Mouse (Mus musculus): ENCODE measurements around the gene Krtap5-2.
"Not testable (repeated sequence)": the region's sequence is repeated elsewhere in the genome, so short reads cannot be mapped to it uniquely, and the experiment has no call there.

The Krtap5-2 gene

DNA sequence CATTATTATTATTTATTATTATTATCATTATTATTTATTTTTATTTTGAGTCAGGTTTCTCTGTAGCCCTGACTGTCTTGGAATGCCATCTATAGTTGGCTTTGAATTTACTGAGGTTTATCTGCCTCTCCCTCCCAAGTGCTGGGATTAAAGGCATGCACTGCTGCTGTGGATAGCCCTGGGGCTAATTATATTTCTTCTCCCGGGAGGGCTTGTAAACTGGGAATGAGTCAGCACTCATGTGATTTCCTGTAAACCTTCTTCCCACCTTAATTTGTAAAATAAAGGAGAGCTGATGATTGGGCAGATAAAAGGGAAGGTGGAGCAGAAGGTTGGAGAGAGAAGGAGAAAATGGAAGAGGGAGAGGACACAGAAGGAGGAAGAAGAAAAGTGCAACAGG lies 35.1 kb downstream of the Krtap5-2 start:
- DNase-seq (ENCODE audit: low spot score in 2 of 2) = no peak

DNA sequence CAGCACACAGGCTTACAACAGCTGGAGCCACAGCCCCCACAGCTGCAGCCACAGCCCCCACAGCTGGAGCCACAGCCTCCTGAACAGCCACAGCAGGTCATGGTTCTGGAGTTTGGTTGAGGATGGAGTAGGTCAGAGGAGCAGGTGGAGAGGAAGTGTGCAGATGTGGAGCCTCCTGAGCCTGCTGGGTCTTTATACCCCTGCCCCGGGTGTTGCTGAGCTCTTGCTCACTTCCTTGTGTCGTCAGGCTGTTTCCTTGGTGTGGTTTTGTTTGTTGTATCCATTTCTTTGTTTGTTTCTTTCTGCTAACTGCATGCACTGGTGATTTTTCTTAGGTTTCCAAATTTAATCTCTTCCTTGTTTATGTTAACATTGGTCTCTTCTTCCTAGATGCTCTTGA lies 39.9 kb downstream of the Krtap5-2 start, which contains the start of gene Gm39115:
Gene Gm39115 (minus strand): TSS at position 101 of the 400 bp plus-strand sequence.
- not testable (repeated sequence) for DNase-seq (ENCODE audit: low spot score in 2 of 2)

DNA sequence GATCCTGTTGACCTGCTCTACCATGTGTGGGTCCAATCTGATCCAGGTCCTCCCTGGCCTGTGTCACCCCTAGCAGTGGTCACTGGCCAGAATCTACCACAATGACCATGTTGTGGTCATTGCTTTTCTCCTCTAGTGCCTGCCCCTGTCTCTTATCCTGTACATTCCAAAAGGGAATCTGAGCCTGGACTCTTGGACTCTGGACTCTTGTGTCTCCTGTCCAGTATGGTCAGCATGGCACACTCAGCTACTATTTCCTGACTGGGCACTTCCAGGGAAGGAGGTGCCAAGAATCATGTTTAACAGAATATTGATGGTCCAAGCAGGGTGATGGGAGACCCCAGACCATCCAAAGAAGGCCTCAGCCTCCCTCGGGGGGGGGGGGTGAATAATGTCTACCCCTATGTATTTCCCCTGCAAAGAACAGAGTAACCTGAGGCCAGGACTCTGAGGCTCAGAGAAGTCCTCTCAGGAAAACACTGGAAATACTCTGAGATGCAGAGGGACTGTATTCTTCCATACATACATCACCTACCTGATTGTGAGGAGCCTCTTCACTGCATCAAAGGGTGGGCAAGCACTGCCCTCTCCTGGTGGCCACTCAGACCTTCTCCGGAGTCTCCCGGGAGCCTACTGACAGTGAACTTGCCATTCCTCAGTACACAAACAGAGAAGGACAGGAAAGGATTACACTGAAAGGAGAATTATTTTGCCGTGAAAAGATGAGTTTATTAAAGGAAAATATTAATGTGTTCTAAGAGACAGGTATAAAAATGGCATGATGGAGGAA lies 41.4 kb downstream of the Krtap5-2 start:
- DNase-seq (ENCODE audit: low spot score in 2 of 2) = no peak

DNA sequence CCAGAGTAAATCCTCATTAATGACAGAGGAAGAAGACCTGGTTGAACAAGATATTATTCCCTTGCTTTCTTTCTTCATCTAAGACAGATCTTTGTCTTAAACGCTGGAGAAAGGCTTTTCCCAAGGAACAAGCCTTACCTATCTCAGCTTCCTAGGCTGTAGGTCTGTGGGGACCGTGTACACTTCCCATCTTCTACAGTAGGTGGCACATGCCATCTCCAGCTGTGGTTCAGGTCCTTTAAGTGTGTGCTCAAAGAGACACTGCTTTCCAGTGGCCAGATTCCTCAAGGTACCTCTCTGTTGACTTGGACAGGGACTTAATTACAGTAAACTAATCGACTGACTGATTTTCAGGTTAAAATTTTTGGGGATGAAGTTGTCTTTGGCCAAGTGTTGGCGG lies 47.0 kb downstream of the Krtap5-2 start:
- DNase-seq (ENCODE audit: low spot score in 2 of 2) = no peak

All from urinary bladder, postnatal 4 days (tissue).